Mouse (Mus musculus): ENCODE measurements around the gene Sppl3.
A peak's percentile ranks its signal among the peaks of the same experiment; 100 is the strongest.

Sppl3 gene

DNA sequence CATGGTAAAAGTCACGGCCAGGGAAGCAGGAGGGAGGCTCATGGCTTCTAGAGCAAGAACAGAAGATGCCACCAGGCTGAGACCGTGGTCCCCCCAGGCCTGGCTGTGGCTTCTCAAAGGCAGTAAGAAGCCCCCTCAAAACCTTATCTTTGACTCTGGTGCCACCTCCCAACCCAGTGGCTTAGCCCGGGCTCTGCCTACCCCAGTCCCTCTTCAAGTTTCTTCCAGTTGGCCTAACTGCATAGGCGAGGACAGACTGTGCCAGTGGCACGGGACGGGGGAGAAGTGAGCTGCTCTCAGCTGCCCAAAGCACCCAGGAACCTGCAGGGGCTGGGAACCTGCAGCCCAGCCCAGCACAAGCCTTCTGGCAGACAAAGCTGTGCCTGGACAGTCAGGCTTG is 113.8 kb downstream of the Sppl3 start:
- no peak for DNase-seq (ENCODE audit: low read depth, low spot score)

DNA sequence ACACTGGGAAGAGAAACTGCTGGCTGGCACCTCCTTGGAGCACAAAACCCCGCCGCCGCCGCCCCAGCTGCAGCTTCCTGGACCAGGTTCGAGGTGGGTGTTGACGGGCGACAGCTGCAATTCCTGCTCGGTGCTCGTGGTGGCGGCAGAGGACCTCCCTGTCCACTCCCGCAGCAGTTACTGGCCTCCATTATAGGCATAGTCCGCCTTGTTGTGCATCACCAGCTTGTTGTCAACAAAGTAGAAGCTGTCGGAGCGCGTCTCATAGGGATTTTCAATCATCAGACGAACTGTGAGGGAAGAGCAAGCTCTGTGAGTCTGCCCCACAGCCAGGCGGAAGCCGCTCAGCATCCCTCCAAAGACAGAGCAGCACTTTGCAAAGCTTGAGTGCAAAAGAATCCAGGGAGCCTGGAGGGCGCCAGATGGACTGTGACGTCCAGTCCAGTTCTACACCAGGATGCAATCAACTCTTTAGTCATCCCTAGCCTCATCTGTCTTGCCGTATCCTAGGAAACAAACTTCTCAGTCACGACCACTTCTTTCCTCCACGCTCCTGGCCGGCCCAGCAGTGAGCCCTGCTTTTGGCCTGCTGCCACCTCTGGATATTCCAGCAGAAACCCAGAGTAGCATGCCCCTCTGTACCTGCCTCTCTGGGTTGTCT is 114.4 kb downstream of the Sppl3 start:
- DNase-seq (ENCODE audit: low read depth, low spot score), result peak; percentile 78

DNA sequence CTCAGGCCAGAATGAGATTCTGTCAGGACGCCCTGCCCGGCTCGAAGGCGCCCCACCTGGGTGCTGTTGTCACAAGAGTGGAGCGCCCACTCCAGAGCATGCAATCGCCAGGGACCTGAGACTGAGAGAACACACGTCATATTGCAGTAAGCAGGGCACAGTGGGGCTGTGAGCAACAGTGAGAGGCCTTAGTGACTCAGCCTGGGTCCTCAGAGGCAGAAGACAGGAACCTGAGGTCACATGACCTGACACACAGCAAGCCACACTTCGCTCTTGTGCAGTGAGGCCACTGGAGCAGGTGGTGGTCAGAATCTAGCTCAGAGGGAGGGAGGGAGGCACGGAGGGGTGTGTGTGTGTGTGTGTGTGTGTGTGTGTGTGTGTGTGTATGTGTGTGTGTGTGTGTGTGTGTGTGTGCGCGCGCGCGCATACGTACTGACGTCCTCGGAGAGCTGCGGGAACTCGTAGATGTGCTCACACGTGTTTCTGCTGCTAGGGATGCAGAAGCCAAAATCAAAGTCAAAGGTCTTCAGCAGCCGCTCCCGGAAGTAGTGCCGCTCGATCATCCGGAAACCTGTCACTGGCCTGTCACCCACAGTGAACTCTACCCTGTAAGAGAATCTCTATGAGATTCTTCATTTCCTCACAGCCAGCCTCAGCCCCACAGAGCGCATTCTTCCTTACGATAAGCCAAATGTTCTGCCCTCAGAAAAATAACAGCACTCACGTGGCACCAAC is 115.8 kb downstream of the Sppl3 start:
- no peak for DNase-seq (ENCODE audit: low read depth, low spot score)

DNA sequence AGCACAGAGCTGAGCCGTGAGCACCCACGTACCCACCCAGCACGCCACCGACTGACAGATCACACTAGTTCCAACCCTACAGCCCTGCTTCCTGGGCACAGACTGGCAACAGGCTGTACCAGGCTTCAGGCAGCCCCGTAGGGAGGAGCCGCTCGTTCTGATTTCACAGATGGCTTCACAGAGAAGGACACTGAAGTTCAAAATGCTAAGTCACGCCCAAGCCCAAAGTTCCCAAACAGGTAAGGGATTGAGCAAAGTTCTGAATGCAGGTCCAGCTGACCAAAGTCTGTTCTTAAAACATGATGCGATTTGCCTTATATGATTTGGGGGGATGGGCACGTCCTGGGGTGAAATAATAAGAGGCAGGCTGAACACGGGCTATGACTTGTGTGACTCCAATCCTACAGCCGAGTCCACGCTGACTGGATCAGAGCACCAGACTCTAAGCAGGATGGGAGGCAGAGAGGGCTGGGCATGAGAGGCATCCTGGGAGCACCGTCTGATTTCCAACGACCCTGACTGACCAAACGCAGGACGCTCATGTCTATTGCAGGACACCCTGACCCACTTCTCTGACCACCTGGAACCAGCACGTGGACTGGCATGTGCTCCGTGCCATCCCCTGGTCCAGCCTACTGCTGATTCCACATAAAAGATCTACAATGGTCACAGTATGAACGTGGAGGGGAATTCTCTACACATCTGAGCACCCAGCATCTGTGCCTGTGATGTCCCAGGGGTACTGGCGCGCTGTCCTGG is 116.7 kb downstream of the Sppl3 start:
- DNase-seq (ENCODE audit: low read depth, low spot score), result no peak

DNA sequence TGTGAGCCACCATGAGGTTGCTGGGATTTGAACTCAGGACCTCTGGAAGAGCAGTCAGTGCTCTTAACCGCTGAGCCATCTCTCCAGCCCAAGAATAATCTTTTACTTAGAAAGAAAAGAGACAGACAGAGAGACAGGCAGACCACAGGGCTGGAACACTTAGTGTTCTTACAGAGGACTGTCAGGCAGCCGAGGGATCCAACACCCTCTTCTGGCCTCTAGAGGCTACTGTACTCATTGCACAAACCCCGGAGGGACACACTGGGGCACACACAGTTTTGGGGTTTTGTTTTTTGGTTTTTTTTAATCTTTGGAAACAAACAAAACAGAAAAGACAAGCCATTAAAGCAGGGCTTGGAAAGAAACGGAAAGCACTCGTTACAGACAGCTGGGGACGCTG is 118.4 kb downstream of the Sppl3 start:
- DNase-seq (ENCODE audit: low read depth, low spot score), result no peak

DNA sequence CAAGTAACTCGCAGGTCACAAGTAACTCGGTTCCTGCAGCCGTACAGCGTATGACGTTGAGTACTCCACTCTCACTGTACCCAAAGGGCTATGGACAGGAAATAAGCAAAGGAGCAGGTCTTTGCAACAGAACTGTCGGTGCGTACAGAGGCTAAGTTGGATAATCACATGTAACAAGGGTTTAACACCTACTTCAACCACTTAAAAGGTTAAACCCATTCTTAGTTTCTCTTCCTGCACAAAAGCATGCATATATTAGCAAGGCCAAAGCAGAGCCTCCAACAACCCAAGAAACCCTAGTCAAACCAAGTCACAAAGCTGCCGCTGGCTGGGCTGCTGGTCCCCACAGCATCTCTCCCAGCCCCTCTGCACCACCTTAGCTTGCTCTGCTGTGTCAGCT is 121.5 kb downstream of the Sppl3 start:
- DNase-seq (ENCODE audit: low read depth, low spot score), result peak; percentile 24

DNA sequence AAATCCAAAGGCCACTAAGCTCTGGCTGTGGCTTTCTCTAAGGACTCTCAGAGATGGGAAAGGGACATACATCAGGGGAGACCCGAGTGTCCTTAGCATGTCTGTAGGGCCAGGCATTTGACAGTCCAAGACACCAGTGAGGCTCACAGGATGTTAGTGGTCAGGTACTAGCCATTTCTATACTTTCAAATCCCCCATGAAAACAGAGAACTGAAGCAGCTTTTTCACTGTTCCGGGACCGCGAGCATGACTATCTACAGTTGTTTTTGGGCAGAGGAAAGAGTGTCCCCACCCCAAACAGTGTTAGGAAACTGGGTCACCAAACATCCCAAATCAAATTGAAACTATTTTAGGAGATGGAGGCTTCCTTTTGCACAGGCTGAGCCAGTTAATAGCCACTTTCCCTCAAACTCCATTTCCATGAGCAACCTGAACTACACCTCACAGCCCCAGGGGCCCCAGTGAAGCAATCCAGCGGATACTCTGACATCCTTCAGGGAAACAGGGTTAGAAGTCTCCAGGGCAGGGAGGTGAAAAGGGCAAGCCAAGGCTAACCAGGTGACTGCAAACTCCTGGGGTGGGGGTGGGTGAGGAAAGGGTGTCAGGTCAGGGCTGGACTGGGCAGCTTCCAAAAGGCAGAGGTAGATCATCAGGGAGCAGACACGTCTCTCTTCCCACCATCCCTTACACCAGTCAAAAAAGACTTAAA is 122.6 kb downstream of the Sppl3 start:
- DNase-seq (ENCODE audit: low read depth, low spot score), result peak; percentile 49

DNA sequence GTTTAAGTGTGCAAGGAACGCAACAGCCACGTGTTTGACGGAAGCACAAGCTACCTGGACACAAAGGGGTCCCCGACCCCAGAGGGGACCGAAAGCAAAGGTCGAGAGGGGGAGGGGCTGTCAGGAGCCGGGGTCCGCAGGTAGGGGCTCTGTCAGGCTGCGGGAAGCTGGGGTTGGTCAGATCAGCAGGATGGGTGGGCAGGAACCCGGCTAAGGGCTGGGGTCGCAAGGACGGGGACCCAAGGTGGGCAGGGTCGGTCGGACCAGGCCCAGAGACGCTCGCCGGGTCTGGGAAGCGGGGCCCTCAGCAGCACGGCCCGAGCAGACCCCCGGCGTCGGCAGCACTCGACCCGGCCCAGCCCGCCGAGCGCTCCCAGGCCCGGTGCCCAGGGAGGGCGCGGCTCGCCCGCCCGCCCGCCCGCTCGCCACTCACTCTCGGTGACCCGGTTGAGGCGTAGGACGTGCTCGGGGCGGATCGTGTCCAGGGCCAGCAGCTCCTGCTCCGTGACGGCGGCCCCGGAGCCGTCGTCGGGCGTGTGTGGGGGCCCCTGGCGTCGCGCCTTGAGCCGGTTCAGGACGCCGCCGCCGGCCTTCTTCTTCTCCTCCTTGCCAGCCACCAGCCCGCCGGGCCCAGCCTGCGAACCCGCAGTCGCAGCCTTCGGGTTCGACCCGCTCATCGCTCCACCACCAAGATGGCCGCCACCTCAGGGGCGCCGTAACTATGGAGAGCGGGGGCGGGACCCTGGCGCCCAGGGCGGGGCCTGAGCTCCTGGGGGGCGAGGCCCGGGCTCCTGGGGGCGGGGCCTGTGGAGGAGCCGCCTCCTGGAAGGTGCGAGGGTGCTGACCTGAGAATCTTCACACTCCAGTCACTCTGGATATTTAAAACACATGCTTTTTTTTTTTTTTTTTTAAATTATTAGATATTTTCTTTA is 123.6 kb downstream of the Sppl3 start, which contains the start of gene Unc119b:
TSS of gene Unc119b (minus strand) at position 742 of the 932 bp plus-strand sequence.
- peak; percentile 93 for DNase-seq (ENCODE audit: low read depth, low spot score)

DNA sequence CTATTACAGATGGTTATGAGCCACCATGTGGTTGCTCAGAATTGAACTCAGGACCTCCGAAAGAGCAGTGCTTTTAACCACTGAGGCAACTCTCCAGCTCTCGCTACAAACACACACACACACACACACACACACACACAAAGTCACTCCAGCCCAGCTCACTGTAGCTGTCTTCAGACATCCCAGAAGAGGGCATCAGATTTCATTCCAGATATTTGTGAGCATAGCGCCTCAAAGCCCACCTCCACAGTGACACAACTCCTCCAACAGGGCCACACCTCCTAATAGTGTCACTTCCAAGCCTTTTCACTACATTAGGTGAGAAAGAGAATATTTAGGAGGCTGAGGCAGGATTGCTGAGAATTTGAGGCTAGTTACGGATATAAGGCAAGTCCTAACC is 128.2 kb downstream of the Sppl3 start:
- DNase-seq (ENCODE audit: low read depth, low spot score), result peak; percentile 20

DNA sequence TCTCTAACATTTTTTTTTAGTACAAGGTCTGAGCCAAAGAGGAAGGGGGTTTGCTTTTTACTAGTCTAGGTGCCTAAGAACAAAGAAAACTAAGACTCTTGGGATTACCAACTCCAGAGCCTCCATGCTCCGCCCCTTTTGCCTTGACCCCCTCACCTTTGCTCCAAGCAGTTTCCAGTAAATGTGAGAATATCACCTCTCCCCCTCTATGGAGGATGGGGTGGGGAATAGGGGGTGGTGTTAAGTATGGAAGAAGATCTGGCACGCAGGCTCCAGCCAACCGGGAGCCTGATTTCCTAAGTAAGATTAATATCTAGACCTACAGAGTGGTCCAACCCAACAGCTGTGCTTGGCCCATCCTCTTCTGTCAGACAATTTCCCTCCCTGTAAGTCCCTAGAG is 129.8 kb downstream of the Sppl3 start:
- no peak for DNase-seq (ENCODE audit: low read depth, low spot score)

DNA sequence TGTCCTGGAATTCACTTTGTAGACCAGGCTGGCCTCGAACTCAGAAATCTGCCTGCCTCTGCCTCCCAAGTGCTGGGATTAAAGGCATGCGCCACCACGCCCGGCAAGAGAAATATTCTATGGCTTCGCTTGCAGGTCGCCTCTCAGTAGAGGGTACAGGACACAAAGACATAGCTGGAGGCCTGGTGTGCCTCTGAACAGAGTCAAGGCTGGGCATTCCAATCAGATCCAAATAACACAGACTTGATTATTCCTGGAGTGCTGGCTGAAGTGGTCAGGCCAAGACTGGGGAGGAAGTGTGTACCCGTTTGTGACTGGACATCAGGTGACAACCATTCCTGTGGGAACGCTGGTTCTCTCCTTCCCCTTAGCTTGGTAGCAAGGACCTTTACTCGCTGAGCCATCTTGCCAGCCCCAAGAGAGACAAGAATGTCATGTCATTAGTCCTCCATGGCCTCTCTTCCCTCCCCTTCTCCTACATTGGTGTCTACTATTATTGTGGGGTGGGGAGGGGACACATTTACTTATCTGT is 131.3 kb downstream of the Sppl3 start:
- DNase-seq (ENCODE audit: low read depth, low spot score), result no peak

DNA sequence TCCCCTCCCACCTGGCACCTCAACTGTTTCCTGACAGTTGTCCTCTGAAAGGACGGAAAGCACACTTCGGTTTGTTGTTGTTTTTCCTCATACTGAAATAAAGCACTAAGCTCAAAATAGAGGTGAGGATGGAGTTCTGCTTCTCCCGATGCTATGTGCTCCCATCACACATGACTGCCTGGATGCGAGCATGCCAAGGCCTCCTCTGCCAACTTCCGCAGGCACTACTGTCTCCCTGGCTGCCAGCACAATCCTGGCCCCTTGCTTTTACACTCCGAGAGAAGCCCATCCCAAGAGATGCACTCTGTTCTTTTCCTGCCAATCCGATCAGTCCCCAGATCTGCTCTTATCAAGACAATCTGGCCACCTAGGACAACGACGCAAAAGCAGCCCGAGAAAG is 132.6 kb downstream of the Sppl3 start:
- DNase-seq (ENCODE audit: low read depth, low spot score), result no peak

DNA sequence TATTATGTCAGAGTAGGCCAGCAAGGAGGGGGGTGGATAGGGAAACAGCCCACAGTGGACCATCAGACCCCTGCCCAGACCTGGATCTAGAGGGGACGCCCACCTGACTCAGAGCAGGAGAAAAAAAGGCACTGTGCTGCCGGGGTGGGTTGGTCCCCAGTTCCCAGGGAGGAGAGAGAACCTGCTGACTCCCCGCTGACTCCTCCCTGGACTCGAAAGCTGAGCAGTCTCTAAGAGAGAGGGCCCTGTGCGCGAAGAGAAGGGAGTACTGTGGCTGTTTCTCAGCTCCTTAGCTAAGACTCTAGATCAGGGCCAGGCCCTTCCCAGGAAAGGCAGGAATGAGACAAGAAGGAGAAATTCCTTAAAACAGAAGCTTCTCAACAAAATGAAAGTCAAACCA is 133.5 kb downstream of the Sppl3 start:
- DNase-seq (ENCODE audit: low read depth, low spot score), result no peak

DNA sequence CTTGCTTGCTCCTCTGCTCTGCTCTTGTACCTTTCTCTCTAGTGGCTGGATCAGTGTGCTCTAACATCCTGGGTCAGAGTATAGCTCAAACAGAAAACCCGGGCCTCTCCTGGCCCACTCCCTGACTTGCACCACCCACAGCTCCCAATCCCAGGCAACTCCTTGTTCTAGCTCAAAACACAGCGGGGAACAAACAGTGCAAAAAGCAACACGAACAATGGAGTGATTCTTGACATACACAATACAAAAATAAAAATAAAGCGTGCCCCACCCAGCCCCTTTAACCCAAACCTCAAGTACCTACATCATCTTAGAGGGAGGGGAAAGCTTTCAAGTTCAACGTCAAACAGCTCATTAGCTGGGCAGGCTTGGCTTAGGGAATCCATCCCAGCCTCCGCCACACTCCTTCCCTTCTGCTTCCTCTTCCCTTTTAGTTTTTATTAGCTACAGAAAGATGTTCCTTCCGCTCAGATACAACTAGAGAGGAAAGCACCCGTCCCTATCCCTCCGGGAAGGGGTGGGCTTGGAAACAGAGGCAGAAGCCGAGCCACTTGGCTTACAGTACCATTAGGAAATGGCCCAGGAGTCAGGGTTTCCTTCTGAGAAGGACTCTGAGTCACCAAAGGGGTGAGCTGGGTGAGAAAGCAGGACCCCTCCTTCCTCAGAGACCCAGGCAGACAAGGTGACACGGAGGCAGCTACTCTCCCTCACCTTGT is 134.5 kb downstream of the Sppl3 start:
- no peak for DNase-seq (ENCODE audit: low read depth, low spot score)

DNA sequence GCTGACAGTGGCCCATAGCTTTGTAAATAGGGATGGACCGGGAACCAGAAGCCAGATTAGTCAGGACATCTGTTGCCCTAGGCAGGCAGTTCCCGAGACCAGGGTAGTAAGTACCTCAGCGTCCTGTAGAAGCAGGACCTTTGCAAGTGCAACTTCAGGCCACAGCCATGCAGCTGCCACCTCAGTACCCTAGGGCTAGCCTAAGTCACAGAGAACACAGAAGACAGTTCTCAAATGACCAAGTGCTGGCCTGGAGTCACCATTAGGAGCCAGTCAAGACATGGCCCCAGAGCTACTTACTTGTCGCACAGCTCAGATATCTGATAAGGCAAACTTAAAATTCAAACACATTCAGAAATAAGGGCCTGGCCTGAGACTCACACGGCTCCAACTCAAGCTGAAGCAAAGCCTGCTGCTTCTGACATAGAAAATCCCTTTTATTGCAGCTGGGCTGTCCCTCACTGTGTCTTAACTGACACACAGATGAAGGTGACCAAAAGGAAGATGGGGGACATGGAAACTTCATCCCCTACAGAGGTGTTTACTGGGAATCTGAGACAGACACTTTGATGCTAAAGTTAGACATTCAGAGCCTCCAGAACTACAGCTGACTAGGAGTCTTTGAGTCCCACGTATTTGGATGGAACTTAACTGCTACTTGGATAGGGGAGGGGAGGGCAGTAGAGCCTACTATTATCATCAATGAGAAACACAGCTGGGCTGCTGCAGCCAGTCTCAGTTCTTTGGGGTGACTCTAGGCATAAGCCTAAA is 135.2 kb downstream of the Sppl3 start:
- no peak for DNase-seq (ENCODE audit: low read depth, low spot score)

DNA sequence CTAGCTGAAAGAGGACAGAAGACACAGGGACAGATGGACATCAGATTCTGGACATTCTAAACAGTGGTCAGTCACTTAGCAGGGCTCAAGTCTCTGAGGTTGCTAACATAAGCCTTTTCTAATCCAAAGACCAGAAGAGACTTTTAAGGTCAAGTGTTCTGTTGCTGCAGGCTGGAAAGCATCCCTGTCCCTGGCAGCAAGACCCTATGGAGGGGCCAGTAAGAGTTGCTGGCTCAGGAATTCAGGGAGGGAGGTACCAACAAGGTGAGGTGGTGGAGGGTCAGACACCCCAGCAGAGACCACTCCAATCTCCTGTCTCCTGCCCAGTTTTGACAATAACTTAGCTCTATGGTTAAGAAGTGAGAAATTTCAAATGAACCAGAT is 135.8 kb downstream of the Sppl3 start:
- DNase-seq (ENCODE audit: low read depth, low spot score), result no peak

DNA sequence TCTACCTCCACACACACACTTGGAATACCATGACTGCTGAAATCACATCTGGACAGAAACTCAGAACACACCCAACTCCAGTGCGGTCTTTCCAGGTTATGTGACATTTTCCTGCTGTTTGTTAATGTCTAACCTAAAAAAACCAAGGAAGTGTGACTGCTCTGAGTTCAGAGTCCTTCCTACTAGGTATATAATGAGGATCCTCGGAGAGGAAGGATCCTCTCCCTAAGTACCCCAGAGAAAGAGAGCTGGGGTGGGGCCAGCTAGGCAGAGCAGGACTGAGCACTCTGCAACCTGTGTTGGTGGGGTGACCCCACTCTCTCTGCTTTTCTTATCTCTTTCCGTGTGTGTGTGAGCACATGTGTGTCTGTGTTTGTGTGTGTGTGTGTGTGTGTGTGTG is 136.5 kb downstream of the Sppl3 start:
- no peak for DNase-seq (ENCODE audit: low read depth, low spot score)

DNA sequence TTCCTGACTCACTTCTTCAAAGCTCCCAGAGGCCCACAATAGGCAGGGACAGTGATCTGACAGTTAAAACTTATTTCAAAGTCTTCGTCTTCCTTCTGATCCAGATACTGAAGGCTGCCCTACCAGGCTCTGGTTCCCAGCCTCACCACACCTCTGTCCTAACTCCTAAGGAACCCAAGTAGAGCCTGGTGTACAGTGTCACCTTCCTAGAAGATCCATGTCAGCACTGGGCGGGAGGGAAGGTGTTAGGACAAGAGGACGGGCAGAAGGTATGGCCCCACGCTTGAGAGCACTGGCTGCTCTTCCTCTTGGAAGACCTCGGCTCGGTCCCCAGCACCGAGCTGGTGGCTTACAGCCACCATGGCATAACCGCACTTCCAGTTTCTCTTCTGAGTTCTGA is 137.4 kb downstream of the Sppl3 start:
- DNase-seq (ENCODE audit: low read depth, low spot score), result no peak
